Mouse (Mus musculus) liver, adult 2 months (tissue): ENCODE results near the gene Hoxa2. TPM values are rescaled to one million over a fixed set of nuclear protein-coding genes. Genes with fewer than 3 reads are reported as not detected.
A peak's percentile ranks its signal among the peaks of the same experiment; 100 is the strongest.

Experiments
- DNase-seq: peaks from one replicate; pipeline ENCODE4 v3.0.0-alpha.2; 2011; ENCODE audit warnings: low read depth, low spot score; ENCODE audit errors: extremely low read depth
- H3K27ac ChIP-seq: fragments of 200-500 bp; replicated peaks from 2 replicates; pipeline ENCODE4 v1.5.1; 2012; ENCODE audit warnings: low read depth, mild to moderate bottlenecking, control low read depth, inconsistent platforms, low read length; ENCODE audit not compliant: insufficient read depth
- H3K27me3 ChIP-seq: fragments of 200-500 bp; 2 replicates; pipeline ENCODE4 v1.6.1; 2012; ENCODE audit warnings: mild to moderate bottlenecking, moderate library complexity, low read length, inconsistent platforms; ENCODE audit not compliant: control insufficient read depth, insufficient read depth
- H3K36me3 ChIP-seq: fragments of 200-500 bp; 2 replicates; pipeline ENCODE4 v1.6.1; 2012; ENCODE audit warnings: low read length, inconsistent platforms; ENCODE audit not compliant: control insufficient read depth, insufficient read depth
- H3K4me1 ChIP-seq: fragments of 200-500 bp; 2 replicates; pipeline ENCODE4 v1.6.1; 2011; ENCODE audit warnings: low read length; ENCODE audit not compliant: control insufficient read depth, insufficient read depth
- H3K4me3 ChIP-seq: fragments of 200-500 bp; 2 replicates; pipeline ENCODE4 v1.5.1; 2011; ENCODE audit warnings: low read depth, mild to moderate bottlenecking, control low read depth, low read length, moderate library complexity; ENCODE audit not compliant: insufficient read depth
- H3K79me2 ChIP-seq: fragments of 200-500 bp; 2 replicates; pipeline ENCODE4 v1.6.1; 2012; ENCODE audit warnings: inconsistent platforms, mild to moderate bottlenecking, low read length, moderate library complexity; ENCODE audit not compliant: control insufficient read depth, insufficient read depth
- H3K9ac ChIP-seq: fragments of 200-500 bp; 2 replicates; pipeline ENCODE4 v1.6.1; 2012; ENCODE audit warnings: low read depth, mild to moderate bottlenecking, control low read depth, inconsistent platforms, low read length
- CTCF ChIP-seq: fragments of 200-500 bp; IDR thresholded peaks from 2 replicates; pipeline ENCODE4 v1.5.1; 2011; ENCODE audit warnings: low read depth, low read length, control low read depth
- POLR2A ChIP-seq: fragments of 200-500 bp; IDR thresholded peaks from 2 replicates; pipeline ENCODE4 v1.6.1; 2011; ENCODE audit warnings: low read length, control low read depth; ENCODE audit not compliant: insufficient read depth; ENCODE audit errors: extremely low read depth
- WGBS: fragments of 180-500 bp; shearing (Covaris S2); methylation state at CpG from one replicate; pipeline ENCODE4 v1.1.7; 2018; 5-methylcytosine and 5-hydroxymethylcytosine counted together
- polyA plus RNA-seq: library from polyadenylated mRNA; depleted of rRNA; stranded (reverse); fragments of >200 nt; gene quantifications from 2 replicates; pipeline ENCODE4 v1.2.3, GENCODE M21; 2012
- total RNA-seq: library from RNA; depleted of rRNA; stranded (reverse); fragments of >200 nt; gene quantifications from 2 replicates; pipeline ENCODE4 v1.2.3, GENCODE M21; 2014

Hoxa2 gene
- total and polyA plus RNA-seq, 2 experiments, result 0.09 to 0.27 TPM

- peak overlapping the region; percentile 71 for H3K4me3 ChIP-seq
- H3K27me3 ChIP-seq, result peaks cover 25% of the 10 kb centered on the region; the same call in 1 of the 2 replicates
- no peaks in the 10 kb centered on the region for H3K36me3 ChIP-seq
- H3K9ac ChIP-seq, result peak overlapping the region; percentile 10; the same call in 1 of the 2 replicates
- WGBS, result 11% methylated on average over 23 of the region's 23 CpGs
- no peak overlapping the region for H3K27ac ChIP-seq
- no peak for DNase-seq
- no peaks in the 10 kb centered on the region for H3K79me2 ChIP-seq
- TF ChIP-seq POLR2A (no peak), CTCF (no peak)
- H3K4me1 ChIP-seq, result peaks cover 2% of the 10 kb centered on the region; the same call in 1 of the 2 replicates
These were observed 25.8 kb upstream of the Hoxa2 start for GRCm38 (mm10) chr6:52190410-52190809.

DNA sequence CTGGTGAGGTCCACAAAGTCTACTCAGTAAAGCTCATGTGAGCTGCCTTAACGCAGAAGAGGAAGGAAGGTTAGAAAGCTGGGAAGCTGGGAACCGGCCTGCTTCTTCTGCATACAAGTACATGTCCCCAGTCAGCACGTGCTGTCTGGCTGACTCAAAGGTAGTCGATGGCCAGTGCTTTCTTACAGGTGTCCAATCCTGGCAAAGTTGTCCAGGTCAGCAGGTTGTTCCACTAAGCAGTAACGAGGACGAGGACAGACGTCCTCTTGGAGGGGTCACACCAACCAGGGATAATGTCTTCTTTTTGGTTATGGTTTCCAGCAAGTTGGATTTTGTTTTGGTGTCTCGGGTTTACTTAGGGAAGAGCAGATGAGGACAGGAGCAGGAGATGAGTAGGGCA lies 25.3 kb upstream of the Hoxa2 start:
- Histone ChIP-seq H3K9ac (no peak overlapping the region), H3K36me3 (no peaks in the 10 kb centered on the region), H3K79me2 (no peaks in the 10 kb centered on the region), H3K4me1 (peaks cover 2% of the 10 kb centered on the region; the same call in 1 of the 2 replicates), H3K27me3 (peaks cover 25% of the 10 kb centered on the region; the same call in 1 of the 2 replicates), H3K4me3 (no peak overlapping the region), H3K27ac (no peak overlapping the region)
- no peak for DNase-seq
- TF ChIP-seq CTCF (no peak), POLR2A (no peak)
- 21% methylated on average over 8 of the region's 8 CpGs for WGBS

GRCm38 (mm10) chr6:52189172-52189591 lies 24.6 kb upstream of the Hoxa2 start:
- peaks cover 24% of the 10 kb centered on the region for H3K27me3 ChIP-seq
- H3K4me1 ChIP-seq, result peaks cover 2% of the 10 kb centered on the region; the same call in 1 of the 2 replicates
- H3K36me3 ChIP-seq, result no peaks in the 10 kb centered on the region
- H3K9ac ChIP-seq, result no peak overlapping the region
- WGBS, result 28% methylated on average over 5 of the region's 5 CpGs
- no peak for DNase-seq
- H3K4me3 ChIP-seq, result no peak overlapping the region
- H3K79me2 ChIP-seq, result no peaks in the 10 kb centered on the region
- H3K27ac ChIP-seq, result no peak overlapping the region
- no peak for TF ChIP-seq CTCF
- no peak for TF ChIP-seq POLR2A

GRCm38 (mm10) chr6:52186500-52186899 lies 21.9 kb upstream of the Hoxa2 start:
- Histone ChIP-seq H3K36me3 (no peaks in the 10 kb centered on the region), H3K27ac (no peak overlapping the region), H3K9ac (no peak overlapping the region), H3K4me1 (peaks cover 2% of the 10 kb centered on the region; the same call in 1 of the 2 replicates), H3K4me3 (no peak overlapping the region), H3K79me2 (no peaks in the 10 kb centered on the region), H3K27me3 (peaks cover 21% of the 10 kb centered on the region)
- TF ChIP-seq POLR2A (no peak), CTCF (no peak)
- 40% methylated on average over 1 of the region's 1 CpGs for WGBS
- no peak for DNase-seq

DNA sequence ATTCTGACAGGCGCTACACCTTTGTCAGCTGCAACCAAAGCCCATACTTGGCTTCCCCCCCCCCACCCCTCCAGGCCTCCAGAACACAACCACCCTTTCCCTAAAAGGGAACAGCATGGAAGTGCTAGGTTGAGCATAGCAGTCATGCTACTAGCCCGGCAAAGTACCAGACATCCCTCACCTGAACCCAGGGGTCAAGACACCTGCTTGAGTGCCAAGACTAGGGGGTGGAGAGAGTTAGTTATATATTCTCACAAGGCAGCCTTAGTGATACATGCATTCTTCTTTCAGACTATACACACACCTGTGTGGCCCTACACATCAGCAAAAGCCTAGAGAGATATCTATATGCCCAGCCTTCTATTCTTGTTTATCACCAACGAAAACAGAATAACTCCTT lies 21.2 kb upstream of the Hoxa2 start:
- Histone ChIP-seq H3K4me1 (peaks cover 2% of the 10 kb centered on the region; the same call in 1 of the 2 replicates), H3K4me3 (no peak overlapping the region), H3K79me2 (no peaks in the 10 kb centered on the region), H3K27me3 (peaks cover 19% of the 10 kb centered on the region), H3K9ac (no peak overlapping the region), H3K27ac (no peak overlapping the region), H3K36me3 (no peaks in the 10 kb centered on the region)
- WGBS, result 40% methylated on average over 3 of the region's 3 CpGs
- no peak for TF ChIP-seq CTCF
- no peak for TF ChIP-seq POLR2A
- DNase-seq, result no peak

DNA sequence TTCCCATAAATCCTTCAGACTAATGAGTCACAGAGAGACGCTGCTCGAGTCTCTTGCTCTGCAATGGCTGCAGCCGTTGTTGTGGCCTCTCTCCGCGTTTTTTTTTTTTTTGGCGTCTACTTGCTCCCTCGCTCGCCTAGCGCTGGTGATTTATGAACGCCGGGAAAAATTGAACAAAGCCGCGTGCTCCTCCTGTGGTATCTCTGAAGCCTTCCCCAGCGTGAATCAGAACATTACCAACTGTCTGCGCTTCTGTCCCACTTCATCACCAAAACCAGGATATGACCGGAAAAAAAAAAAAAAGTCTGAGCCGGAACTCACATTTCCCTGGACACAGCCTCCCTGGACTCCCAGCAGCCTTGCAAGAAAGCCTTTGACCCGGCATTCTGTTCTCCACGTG lies 20.6 kb upstream of the Hoxa2 start:
- Histone ChIP-seq H3K36me3 (no peaks in the 10 kb centered on the region), H3K4me1 (peaks cover 2% of the 10 kb centered on the region; the same call in 1 of the 2 replicates), H3K27me3 (peaks cover 15% of the 10 kb centered on the region), H3K9ac (no peak overlapping the region), H3K4me3 (no peak overlapping the region), H3K79me2 (no peaks in the 10 kb centered on the region), H3K27ac (no peak overlapping the region)
- TF ChIP-seq POLR2A, result no peak
- no peak for TF ChIP-seq CTCF
- DNase-seq, result no peak
- WGBS, result 11% methylated on average over 19 of the region's 19 CpGs
